Mouse (Mus musculus): ENCODE measurements around the gene Macrod1. TPM values are rescaled to one million over a fixed set of nuclear protein-coding genes. Genes with fewer than 3 reads are reported as not detected.

Macrod1 gene
- total and polyA plus RNA-seq, 3 experiments = 0.60 TPM; not detected in 2

DNA sequence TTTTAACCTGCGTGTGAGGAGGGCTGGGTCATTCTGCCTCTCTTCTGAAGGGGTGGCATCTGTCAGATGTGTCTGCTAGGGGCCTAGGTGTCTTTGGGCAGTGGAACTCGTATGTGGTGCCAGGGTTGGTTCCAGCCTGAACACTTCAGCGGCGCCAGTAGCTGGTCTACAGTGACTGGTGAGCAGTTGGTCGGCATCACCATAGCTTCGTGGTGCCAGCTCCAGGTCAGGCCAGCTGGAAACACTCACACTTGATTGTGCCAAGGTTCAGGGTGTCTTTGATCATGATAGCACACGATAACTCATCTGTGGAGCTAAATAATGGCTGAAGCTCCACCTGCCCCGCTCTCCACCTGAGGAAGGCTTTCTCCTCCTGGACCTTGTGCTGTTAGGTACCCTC is 6.3 kb downstream of the Macrod1 start:
- Histone ChIP-seq H3K9me3 (replicated peaks) (no peaks in the 10 kb centered on the region), H3K4me3 (ENCODE audit: low read depth, low read length) (no peak overlapping the region), H3K36me3 (replicated peaks) (no peaks in the 10 kb centered on the region), H3K4me1 (ENCODE audit: insufficient read depth, low read depth, low read length) (peaks cover 32% of the 10 kb centered on the region), H3K27me3 (ENCODE audit: insufficient read depth, low read length) (peaks cover 66% of the 10 kb centered on the region)
- DNase-seq (ENCODE audit: low spot score) = no peak
- no peak for TF ChIP-seq GATA1 (IDR thresholded peaks at IDR 0.05; ENCODE audit: borderline replicate concordance, low read length)
- TF ChIP-seq TAL1 (conservative IDR thresholded peaks at IDR 0.05; ENCODE audit: low read depth, low read length) = no peak
- TF ChIP-seq GATA2 (IDR thresholded peaks at IDR 0.05; ENCODE audit: borderline replicate concordance, low read depth, low read length) = no peak
- TF ChIP-seq POLR2AphosphoS5 (IDR thresholded peaks at IDR 0.05; ENCODE audit: insufficient replicate concordance, low read depth, low read length) = no peak
- no peak for TF ChIP-seq CTCF (IDR thresholded peaks at IDR 0.05; ENCODE audit: low read depth, low read length)
- ATAC-seq (ENCODE audit: extremely low read depth, insufficient number of reproducible peaks, low FRiP score, poor library complexity, severe bottlenecking) = no peak

DNA sequence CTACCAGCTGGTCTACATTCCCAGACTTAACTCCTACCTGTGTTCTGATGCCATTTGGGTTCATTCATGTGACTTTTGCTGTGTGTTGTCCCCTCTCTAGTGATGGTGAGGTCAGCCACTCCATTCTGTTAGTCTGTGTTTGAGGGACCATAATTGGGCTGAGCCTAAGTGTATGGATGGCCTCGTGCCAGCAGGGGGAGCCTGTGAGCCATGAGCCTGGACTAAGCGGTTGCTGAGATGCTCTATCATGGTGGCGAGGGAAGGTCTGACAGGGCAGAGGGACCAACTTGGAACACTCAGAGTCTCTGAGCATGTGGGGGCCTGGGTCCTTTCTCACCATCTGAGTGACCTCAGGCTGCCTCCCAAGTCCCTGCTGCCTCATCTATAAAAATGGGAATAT is 8.0 kb downstream of the Macrod1 start:
- peaks cover 69% of the 10 kb centered on the region for H3K27me3 ChIP-seq (ENCODE audit: insufficient read depth, low read length)
- peaks cover 33% of the 10 kb centered on the region for H3K4me1 ChIP-seq (ENCODE audit: insufficient read depth, low read depth, low read length)
- ATAC-seq (ENCODE audit: extremely low read depth, insufficient number of reproducible peaks, low FRiP score, poor library complexity, severe bottlenecking) = peak; percentile 45
- H3K9me3 ChIP-seq (replicated peaks) = no peaks in the 10 kb centered on the region
- no peak overlapping the region for H3K4me3 ChIP-seq (ENCODE audit: low read depth, low read length)
- TF ChIP-seq CTCF (IDR thresholded peaks at IDR 0.05; ENCODE audit: low read depth, low read length) (peak; percentile 98), GATA2 (IDR thresholded peaks at IDR 0.05; ENCODE audit: borderline replicate concordance, low read depth, low read length) (no peak)
- peak; percentile 70 for DNase-seq (ENCODE audit: low spot score)
- H3K36me3 ChIP-seq (replicated peaks) = no peaks in the 10 kb centered on the region

GRCm38 (mm10) chr19:7066034-7066827 is 9.6 kb downstream of the Macrod1 start:
- DNase-seq (ENCODE audit: low spot score) (no peak), ATAC-seq (ENCODE audit: extremely low read depth, insufficient number of reproducible peaks, low FRiP score, poor library complexity, severe bottlenecking) (no peak)
- H3K27me3 ChIP-seq (ENCODE audit: insufficient read depth, low read length) = peaks cover 67% of the 10 kb centered on the region
- no peak overlapping the region for H3K4me3 ChIP-seq (ENCODE audit: low read depth, low read length)
- no peaks in the 10 kb centered on the region for H3K36me3 ChIP-seq (replicated peaks)
- no peaks in the 10 kb centered on the region for H3K9me3 ChIP-seq (replicated peaks)
- peaks cover 31% of the 10 kb centered on the region for H3K4me1 ChIP-seq (ENCODE audit: insufficient read depth, low read depth, low read length)
- TF ChIP-seq GATA1 (IDR thresholded peaks at IDR 0.05; ENCODE audit: borderline replicate concordance, low read length) = no peak
- TF ChIP-seq CTCF (IDR thresholded peaks at IDR 0.05; ENCODE audit: low read depth, low read length) = no peak
- no peak for TF ChIP-seq POLR2AphosphoS5 (IDR thresholded peaks at IDR 0.05; ENCODE audit: insufficient replicate concordance, low read depth, low read length)
- no peak for TF ChIP-seq TAL1 (conservative IDR thresholded peaks at IDR 0.05; ENCODE audit: low read depth, low read length)

DNA sequence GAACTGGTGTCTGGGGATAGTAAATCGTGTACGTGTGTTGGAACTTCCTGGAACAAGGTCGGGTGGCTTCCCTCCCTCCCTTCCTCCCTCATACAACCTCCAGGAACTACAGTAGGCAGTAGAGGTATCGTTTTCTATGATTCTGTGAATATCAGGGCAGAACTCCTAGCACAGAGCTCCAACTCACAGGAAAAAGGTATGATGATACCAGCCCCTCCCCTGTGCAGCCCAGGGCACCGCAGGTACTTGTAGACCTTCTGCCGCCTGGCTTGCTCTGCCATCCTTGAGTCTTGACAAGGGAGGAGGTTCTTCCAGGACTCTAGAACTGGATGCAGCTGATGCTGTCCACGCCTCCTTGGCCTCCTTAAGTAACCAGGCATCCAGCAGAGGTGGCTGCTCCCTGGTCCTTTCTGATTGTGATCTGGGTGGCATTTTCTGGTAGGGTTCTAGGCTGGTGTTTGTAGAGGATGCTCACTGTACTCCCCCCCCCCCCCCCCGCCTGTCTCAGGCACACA is 10.3 kb downstream of the Macrod1 start:
- H3K27me3 ChIP-seq (ENCODE audit: insufficient read depth, low read length) = peaks cover 68% of the 10 kb centered on the region
- no peak for ATAC-seq (ENCODE audit: extremely low read depth, insufficient number of reproducible peaks, low FRiP score, poor library complexity, severe bottlenecking)
- peaks cover 25% of the 10 kb centered on the region for H3K4me1 ChIP-seq (ENCODE audit: insufficient read depth, low read depth, low read length)
- no peak for DNase-seq (ENCODE audit: low spot score)
- TF ChIP-seq GATA1 (IDR thresholded peaks at IDR 0.05; ENCODE audit: borderline replicate concordance, low read length) (no peak), GATA2 (IDR thresholded peaks at IDR 0.05; ENCODE audit: borderline replicate concordance, low read depth, low read length) (no peak), CTCF (IDR thresholded peaks at IDR 0.05; ENCODE audit: low read depth, low read length) (no peak), TAL1 (conservative IDR thresholded peaks at IDR 0.05; ENCODE audit: low read depth, low read length) (no peak), POLR2AphosphoS5 (IDR thresholded peaks at IDR 0.05; ENCODE audit: insufficient replicate concordance, low read depth, low read length) (no peak)
- H3K36me3 ChIP-seq (replicated peaks) = no peaks in the 10 kb centered on the region
- H3K4me3 ChIP-seq (ENCODE audit: low read depth, low read length) = no peak overlapping the region
- no peaks in the 10 kb centered on the region for H3K9me3 ChIP-seq (replicated peaks)

DNA sequence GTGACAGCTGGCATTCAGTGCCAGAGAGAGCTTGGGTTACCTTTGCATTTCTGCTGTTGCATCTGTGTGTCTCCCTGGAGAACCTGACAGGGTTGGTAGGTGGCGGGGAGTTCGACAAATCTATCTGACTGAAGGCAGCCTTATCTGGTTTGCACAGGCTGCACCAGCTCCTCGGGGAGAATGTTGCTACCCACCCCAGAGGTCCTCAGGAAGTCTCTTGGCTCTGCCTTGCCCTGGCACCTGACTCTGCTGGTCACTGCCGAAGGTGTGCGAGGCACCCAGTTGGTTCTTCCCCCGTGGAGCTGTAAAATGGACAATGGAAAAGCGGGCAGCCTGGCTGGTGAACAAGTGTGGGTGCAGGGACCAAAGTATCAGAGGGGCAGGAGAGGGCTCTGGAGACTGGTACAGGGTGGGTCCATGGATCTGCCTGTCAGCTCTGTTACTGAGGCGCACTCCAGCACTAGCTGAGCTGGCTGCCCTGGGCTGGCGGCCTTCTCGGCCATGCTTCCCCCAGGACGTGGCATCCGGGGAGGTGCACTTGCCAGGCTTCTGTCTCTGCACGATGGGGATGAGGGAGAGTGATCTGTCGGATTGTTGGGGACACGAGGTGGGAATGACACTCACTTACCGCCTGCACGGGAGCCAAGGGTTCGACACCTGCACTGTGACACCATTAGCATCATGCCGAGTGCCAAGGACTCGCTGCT is 10.9 kb downstream of the Macrod1 start:
- no peak for ATAC-seq (ENCODE audit: extremely low read depth, insufficient number of reproducible peaks, low FRiP score, poor library complexity, severe bottlenecking)
- H3K27me3 ChIP-seq (ENCODE audit: insufficient read depth, low read length) = peaks cover 72% of the 10 kb centered on the region
- no peak for TF ChIP-seq CTCF (IDR thresholded peaks at IDR 0.05; ENCODE audit: low read depth, low read length)
- TF ChIP-seq POLR2AphosphoS5 (IDR thresholded peaks at IDR 0.05; ENCODE audit: insufficient replicate concordance, low read depth, low read length) = no peak
- TF ChIP-seq TAL1 (conservative IDR thresholded peaks at IDR 0.05; ENCODE audit: low read depth, low read length) = no peak
- DNase-seq (ENCODE audit: low spot score) = no peak
- H3K36me3 ChIP-seq (replicated peaks) = no peaks in the 10 kb centered on the region
- no peak overlapping the region for H3K4me3 ChIP-seq (ENCODE audit: low read depth, low read length)
- peaks cover 25% of the 10 kb centered on the region for H3K4me1 ChIP-seq (ENCODE audit: insufficient read depth, low read depth, low read length)
- H3K9me3 ChIP-seq (replicated peaks) = no peaks in the 10 kb centered on the region

DNA sequence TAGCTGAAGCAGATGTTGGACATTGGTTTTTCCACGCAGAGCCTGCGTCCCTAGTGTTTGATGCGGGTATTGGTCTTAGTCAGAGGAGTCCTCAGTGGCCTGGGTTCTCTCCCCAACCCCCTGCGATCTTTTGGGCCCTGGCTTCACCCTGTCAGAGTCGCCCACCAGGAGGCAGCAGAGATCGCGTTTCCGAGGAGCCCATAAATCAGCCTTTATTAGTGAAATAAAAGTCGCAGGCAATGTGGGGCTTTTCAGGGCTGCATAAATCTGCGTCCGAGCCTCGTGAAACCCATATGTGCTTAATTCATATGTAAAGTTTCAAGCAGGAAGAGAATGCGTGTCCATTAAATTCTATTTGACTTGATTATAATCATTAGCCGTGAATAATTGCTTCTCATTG is 11.5 kb downstream of the Macrod1 start:
- H3K27me3 ChIP-seq (ENCODE audit: insufficient read depth, low read length) = peaks cover 72% of the 10 kb centered on the region
- H3K9me3 ChIP-seq (replicated peaks) = no peaks in the 10 kb centered on the region
- peaks cover 25% of the 10 kb centered on the region for H3K4me1 ChIP-seq (ENCODE audit: insufficient read depth, low read depth, low read length)
- no peak for TF ChIP-seq GATA2 (IDR thresholded peaks at IDR 0.05; ENCODE audit: borderline replicate concordance, low read depth, low read length)
- no peak for TF ChIP-seq POLR2AphosphoS5 (IDR thresholded peaks at IDR 0.05; ENCODE audit: insufficient replicate concordance, low read depth, low read length)
- TF ChIP-seq TAL1 (conservative IDR thresholded peaks at IDR 0.05; ENCODE audit: low read depth, low read length) = no peak
- peak; percentile 19; the same call in 1 of the 2 replicates for TF ChIP-seq CTCF (IDR thresholded peaks at IDR 0.05; ENCODE audit: low read depth, low read length)
- TF ChIP-seq GATA1 (IDR thresholded peaks at IDR 0.05; ENCODE audit: borderline replicate concordance, low read length) = no peak
- ATAC-seq (ENCODE audit: extremely low read depth, insufficient number of reproducible peaks, low FRiP score, poor library complexity, severe bottlenecking) (no peak), DNase-seq (ENCODE audit: low spot score) (no peak)
- no peak overlapping the region for H3K4me3 ChIP-seq (ENCODE audit: low read depth, low read length)
- H3K36me3 ChIP-seq (replicated peaks) = no peaks in the 10 kb centered on the region
